Mouse (Mus musculus): ENCODE data around the gene Gm815.

Gene Gm815

GRCm38 (mm10) chr19:26885616-26886015 is at the start of gene Gm815:
Gm815 (plus strand) TSS chr19:26885881.
- DNase-seq (ENCODE audit: low spot score) = no peak

DNA sequence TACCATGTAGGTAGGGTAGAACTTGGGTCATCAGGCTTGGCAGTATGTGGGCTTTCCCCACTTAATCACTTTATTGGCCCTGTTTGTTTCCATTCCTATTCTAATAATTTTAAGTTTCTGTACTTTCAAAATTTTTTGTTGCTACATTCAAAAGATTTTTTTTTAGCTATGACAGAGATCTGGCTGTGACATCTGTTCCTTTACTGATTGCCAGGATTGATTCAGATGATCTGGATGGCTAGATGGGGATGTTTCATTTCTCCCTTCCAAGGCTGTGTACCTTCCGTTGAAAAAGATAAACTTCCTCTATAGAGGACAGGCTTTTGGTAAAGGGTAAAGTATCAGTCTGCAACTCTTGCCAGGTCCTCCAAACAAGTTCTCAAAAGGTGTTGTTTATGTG is 48.1 kb upstream of the Gm815 start:
- no peak for DNase-seq (ENCODE audit: low spot score)

DNA sequence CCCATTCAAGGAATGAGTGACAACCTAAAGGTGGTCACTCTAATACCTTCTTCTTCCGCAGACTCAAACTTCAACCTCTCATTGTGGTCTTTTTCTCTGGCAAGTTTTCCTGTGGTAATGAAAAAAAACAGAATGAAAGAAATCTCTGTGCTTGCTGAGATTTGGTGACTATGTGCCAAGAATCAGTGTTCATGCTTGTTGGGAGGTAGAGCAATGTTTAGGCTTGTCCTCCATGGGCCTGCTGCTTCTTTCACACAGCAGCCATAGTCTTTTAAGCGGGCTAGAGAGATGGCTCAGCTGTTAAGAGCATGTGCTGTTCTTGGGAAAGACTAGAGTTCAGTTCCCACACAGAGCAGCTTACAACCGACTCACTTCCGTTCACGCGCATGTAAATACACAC is 41.8 kb upstream of the Gm815 start:
- no peak for DNase-seq (ENCODE audit: low spot score)

- no peak for DNase-seq (ENCODE audit: low spot score)
Observed at GRCm38 (mm10) chr19:26844813-26845212, 40.9 kb upstream of the Gm815 start.

DNA sequence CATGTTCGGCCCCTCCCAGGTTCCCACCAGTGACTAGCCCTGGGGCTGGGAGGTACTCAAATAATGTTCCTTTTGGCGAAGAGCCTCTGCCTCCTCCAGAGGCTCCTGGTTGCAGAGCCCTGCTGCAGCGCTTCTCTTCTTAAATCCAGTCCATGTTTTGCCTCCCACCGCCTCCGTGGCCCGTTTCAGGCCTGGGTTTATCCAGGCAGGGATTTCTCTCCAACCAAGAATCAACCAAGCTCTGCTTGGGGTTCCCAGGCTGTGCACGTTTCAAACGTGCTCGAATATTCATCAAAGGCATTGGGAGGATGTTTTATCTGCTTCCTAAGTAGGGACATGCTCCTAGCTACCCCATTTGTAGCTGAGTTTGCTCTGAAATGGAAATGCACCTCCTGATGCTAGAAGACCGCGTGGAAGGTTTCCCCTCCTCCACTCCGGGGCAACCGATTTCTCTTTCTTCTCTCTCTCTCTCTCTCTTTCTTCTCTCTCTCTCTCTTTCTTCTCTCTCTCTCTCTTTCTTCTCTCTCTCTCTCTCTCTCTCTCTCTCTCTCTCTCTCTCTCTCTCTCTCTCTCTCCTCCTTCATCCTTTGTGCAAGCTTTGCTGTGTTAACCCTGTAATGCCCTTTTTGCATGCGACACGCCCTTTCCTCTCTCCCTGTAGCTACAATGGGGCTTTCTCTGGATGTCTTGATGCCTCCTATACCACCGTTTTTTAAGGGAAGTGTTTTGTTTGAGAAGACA is 40.2 kb upstream of the Gm815 start:
- DNase-seq (ENCODE audit: low spot score) = peak; percentile 37

- DNase-seq (ENCODE audit: low spot score) = no peak
Observed at GRCm38 (mm10) chr19:26846017-26846285, 39.7 kb upstream of the Gm815 start.

GRCm38 (mm10) chr19:26851017-26851782 is 34.5 kb upstream of the Gm815 start:
- no peak for DNase-seq (ENCODE audit: low spot score)

GRCm38 (mm10) chr19:26852325-26852900 is 33.3 kb upstream of the Gm815 start:
- DNase-seq (ENCODE audit: low spot score) = no peak

GRCm38 (mm10) chr19:26853701-26854282 is 31.9 kb upstream of the Gm815 start:
- no peak for DNase-seq (ENCODE audit: low spot score)

- DNase-seq (ENCODE audit: low spot score) = no peak
Observed at GRCm38 (mm10) chr19:26854661-26855060, 31.0 kb upstream of the Gm815 start.

DNA sequence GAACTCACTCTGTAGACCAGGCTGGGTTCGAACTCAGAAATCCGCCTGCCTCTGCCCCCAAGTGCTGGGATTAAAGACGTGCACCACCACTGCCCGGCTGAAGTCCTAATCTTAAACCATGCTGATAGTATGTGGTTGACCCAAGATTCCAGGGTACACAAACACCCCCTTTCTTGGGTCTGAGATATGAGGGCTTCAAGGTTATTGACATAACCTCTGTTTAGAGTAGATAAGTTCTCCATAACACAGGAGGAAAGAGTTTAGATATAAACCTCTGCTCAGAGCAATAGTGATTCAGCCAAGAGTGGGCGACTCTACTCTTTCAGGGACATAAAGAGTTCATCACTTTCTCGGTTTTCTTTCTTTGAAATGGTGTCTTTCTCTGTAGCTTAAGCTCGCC is 30.5 kb upstream of the Gm815 start:
- DNase-seq (ENCODE audit: low spot score) = no peak

- no peak for DNase-seq (ENCODE audit: low spot score)
Observed at GRCm38 (mm10) chr19:26858427-26859194, 27.1 kb upstream of the Gm815 start.

DNA sequence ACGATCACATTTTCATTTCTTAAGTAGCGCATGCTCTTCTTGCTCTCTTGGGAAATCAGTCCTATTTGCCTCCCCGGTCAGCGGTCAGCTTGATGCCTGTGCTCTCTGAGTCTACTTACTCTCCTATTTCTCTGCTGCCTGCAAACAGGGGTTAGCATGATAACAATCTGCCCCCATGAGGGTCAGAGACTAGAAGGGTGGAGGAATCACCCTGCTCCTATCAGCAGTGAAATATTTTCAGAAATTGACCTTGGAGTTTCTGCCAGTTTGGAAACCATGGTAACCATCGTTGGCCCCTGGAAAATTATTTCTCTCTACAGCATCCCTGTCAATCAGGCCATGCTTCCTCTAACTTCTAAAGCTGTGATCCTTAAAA is 26.5 kb upstream of the Gm815 start:
- no peak for DNase-seq (ENCODE audit: low spot score)

- no peak for DNase-seq (ENCODE audit: low spot score)
Observed at GRCm38 (mm10) chr19:26863662-26864061, 22.0 kb upstream of the Gm815 start.

DNA sequence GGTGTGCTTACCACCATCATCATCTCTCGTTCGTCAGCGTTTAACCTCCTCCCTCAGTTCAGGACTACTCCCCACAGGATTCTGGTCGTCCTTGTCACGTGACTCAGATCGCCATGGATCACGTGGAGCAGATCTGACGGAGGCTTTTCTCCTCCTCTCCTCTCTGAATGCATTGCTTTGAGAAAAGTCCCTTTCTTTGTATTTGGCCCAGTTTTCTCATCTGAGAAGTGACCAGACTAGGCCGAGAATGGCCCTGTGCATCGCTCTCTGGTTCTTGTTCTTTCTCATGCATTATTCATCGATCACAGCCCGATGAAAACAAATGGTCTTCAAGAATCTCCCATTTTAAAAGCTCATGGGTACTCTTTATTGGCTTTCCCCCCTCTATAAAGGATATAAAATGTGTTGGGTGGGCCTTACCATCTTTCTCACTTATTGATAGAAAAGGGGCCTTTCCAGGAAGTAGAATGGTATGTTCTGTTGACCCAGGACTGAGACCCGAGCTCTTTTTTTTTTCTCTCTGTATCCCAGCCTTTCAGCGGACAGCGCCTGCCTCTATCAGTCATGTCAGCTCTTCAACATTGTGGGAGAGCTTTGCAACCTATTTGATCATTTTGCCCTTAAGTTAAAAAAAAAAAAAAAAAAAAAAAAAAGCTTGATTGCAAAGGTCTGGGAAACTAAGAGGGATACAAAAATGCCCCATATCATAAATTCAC is 20.5 kb upstream of the Gm815 start:
- no peak for DNase-seq (ENCODE audit: low spot score)

DNA sequence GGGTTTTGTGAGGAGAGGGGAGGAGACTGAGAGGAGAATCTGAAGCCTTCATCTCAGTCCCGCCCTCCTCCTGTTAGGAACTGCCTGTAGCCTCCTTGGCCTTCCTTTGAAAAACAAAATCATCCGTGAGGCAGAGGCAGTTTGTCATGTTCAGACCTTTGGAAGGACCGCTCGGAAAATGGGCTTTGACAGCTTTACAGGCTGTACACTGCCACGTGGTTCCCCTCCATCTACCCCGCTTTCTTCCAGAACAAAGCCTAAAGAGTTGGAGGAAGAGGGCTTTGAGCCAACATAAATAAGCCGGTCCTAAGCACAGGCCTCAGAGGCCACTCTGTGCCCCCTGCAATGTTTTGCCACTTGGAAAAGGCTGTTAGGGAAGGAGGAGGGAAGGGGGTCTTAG is 19.9 kb upstream of the Gm815 start:
- DNase-seq (ENCODE audit: low spot score) = no peak

GRCm38 (mm10) chr19:26869591-26869990 is 16.1 kb upstream of the Gm815 start:
- DNase-seq (ENCODE audit: low spot score) = no peak

DNA sequence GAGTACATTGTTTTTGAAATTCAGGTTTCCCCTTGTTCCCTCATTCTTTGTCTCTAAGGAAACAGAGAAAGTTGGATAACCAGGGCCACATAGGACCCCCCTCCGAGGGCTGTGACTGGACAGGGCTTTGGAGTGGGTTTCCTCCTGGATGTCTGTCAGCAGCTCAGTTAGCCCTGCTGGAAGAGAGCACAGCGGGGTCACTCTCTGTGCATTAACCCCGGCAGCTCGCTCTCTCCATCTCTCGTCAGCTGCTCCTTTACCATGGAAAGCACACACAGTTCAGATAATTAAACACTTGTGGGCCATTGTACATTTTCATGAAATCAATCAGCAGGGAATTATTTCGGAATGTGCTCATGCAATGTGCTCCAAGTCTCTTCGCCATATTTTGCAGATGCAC is 15.4 kb upstream of the Gm815 start:
- DNase-seq (ENCODE audit: low spot score) = no peak

DNA sequence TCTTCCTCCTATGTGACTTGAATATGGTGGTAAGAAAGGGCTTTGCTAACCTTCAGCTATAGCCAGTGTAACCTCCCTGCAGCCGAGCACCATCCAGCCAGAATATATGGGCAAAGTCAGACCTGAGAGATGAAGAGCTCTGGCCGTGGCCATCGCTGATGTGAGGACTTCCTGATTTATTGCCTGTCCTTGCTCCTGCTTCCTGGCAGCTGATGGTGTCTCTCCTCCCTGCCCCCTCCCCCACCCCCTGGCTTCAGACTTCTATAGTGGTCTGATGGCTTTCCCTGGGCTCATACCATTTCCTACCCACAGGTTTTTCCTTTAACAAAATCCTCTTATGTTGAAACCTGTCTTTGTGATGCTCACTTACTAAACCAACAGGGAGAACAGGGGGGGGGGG is 14.6 kb upstream of the Gm815 start:
- no peak for DNase-seq (ENCODE audit: low spot score)

GRCm38 (mm10) chr19:26872886-26873285 is 12.8 kb upstream of the Gm815 start:
- DNase-seq (ENCODE audit: low spot score) = no peak

DNA sequence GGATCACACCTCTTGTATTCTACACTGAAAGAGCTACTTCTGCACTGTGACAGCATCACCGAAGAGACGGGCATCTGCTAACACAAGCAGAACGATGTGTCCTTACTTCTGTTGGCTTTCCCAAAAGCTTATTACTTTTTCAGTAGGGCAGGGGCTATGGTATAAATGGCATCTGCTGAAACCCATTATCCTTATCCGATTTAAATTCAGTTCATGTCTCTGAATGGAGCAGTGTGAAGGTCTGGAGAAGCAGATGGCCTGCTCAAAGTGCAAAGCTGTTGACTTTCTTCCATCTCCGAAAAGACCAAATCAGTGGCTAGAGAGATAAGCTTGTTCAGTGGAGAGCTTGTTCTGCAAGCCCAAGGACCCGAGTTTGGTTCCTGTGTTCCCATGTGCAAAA is 10.1 kb upstream of the Gm815 start:
- DNase-seq (ENCODE audit: low spot score) = no peak
